Mouse (Mus musculus): Measurements from ENCODE around the gene Stpg2. TPM values are rescaled to one million over a fixed set of nuclear protein-coding genes. Genes with fewer than 3 reads are reported as not detected.
"Not testable (repeated sequence)": the region's sequence is repeated elsewhere in the genome, so short reads cannot be mapped to it uniquely, and the experiment has no call there.

Stpg2 gene
- polyA plus RNA-seq, 1 experiment from 2014 or later = not detected

- Histone ChIP-seq H3K9ac (no peak overlapping the region), H3K4me3 (replicated peaks; ENCODE audit: low read length) (no peak overlapping the region), H3K9me3 (ENCODE audit: control insufficient read depth, low read length) (no peaks in the 10 kb centered on the region), H3K27me3 (ENCODE audit: control insufficient read depth, insufficient read depth, low read length) (peaks cover 18% of the 10 kb centered on the region), H3K27ac (no peak overlapping the region), H3K36me3 (replicated peaks; ENCODE audit: control insufficient read depth, insufficient read depth) (no peaks in the 10 kb centered on the region), H3K4me1 (replicated peaks; ENCODE audit: control insufficient read depth, insufficient read depth, low read length) (no peaks in the 10 kb centered on the region), H3K4me2 (replicated peaks) (no peak overlapping the region)
- DNase-seq (ENCODE audit: low spot score) (no peak), ATAC-seq (ENCODE audit: low FRiP score) (no peak)
- 79% methylated on average over 3 of the region's 3 CpGs for WGBS
These were observed 5.2 kb upstream of the Stpg2 start for GRCm38 (mm10) chr3:139200324-139200723.

- Histone ChIP-seq H3K27ac (no peak overlapping the region), H3K4me1 (replicated peaks; ENCODE audit: control insufficient read depth, insufficient read depth, low read length) (no peaks in the 10 kb centered on the region), H3K9ac (no peak overlapping the region), H3K36me3 (replicated peaks; ENCODE audit: control insufficient read depth, insufficient read depth) (no peaks in the 10 kb centered on the region), H3K4me3 (replicated peaks; ENCODE audit: low read length) (no peak overlapping the region), H3K27me3 (ENCODE audit: control insufficient read depth, insufficient read depth, low read length) (no peaks in the 10 kb centered on the region), H3K9me3 (ENCODE audit: control insufficient read depth, low read length) (no peaks in the 10 kb centered on the region), H3K4me2 (replicated peaks) (no peak overlapping the region)
- WGBS = 63% methylated on average over 9 of the region's 9 CpGs
- DNase-seq (ENCODE audit: low spot score) (no peak), ATAC-seq (ENCODE audit: low FRiP score) (no peak)
These were observed 11.5 kb downstream of the Stpg2 start for GRCm38 (mm10) chr3:139216945-139217344.

- ATAC-seq (ENCODE audit: low FRiP score) (peak; percentile 51; the same call in 1 of the 2 replicates), DNase-seq (ENCODE audit: low spot score) (no peak)
- no peak overlapping the region for H3K4me2 ChIP-seq (replicated peaks)
- H3K9ac ChIP-seq = no peak overlapping the region
- no peaks in the 10 kb centered on the region for H3K36me3 ChIP-seq (replicated peaks; ENCODE audit: control insufficient read depth, insufficient read depth)
- no peaks in the 10 kb centered on the region for H3K4me1 ChIP-seq (replicated peaks; ENCODE audit: control insufficient read depth, insufficient read depth, low read length)
- H3K4me3 ChIP-seq (replicated peaks; ENCODE audit: low read length) = no peak overlapping the region
- no peaks in the 10 kb centered on the region for H3K9me3 ChIP-seq (ENCODE audit: control insufficient read depth, low read length)
- H3K27ac ChIP-seq = no peak overlapping the region
- WGBS = 46% methylated on average over 3 of the region's 3 CpGs
- no peaks in the 10 kb centered on the region for H3K27me3 ChIP-seq (ENCODE audit: control insufficient read depth, insufficient read depth, low read length)
These were observed 19.6 kb downstream of the Stpg2 start for GRCm38 (mm10) chr3:139225123-139225522.

GRCm38 (mm10) chr3:139226811-139227210 is 21.3 kb downstream of the Stpg2 start:
- DNase-seq (ENCODE audit: low spot score) (no peak), ATAC-seq (ENCODE audit: low FRiP score) (no peak)
- H3K27ac ChIP-seq = no peak overlapping the region
- H3K27me3 ChIP-seq (ENCODE audit: control insufficient read depth, insufficient read depth, low read length) = no peaks in the 10 kb centered on the region
- H3K9ac ChIP-seq = no peak overlapping the region
- H3K36me3 ChIP-seq (replicated peaks; ENCODE audit: control insufficient read depth, insufficient read depth) = no peaks in the 10 kb centered on the region
- H3K9me3 ChIP-seq (ENCODE audit: control insufficient read depth, low read length) = no peaks in the 10 kb centered on the region
- no peak overlapping the region for H3K4me2 ChIP-seq (replicated peaks)
- no peak overlapping the region for H3K4me3 ChIP-seq (replicated peaks; ENCODE audit: low read length)
- WGBS = 66% methylated on average over 4 of the region's 4 CpGs
- no peaks in the 10 kb centered on the region for H3K4me1 ChIP-seq (replicated peaks; ENCODE audit: control insufficient read depth, insufficient read depth, low read length)

GRCm38 (mm10) chr3:139245219-139245618 is 39.7 kb downstream of the Stpg2 start:
- no peaks in the 10 kb centered on the region for H3K4me1 ChIP-seq (replicated peaks; ENCODE audit: control insufficient read depth, insufficient read depth, low read length)
- H3K27ac ChIP-seq = no peak overlapping the region
- WGBS = 87% methylated on average over 2 of the region's 2 CpGs
- DNase-seq (ENCODE audit: low spot score) (no peak), ATAC-seq (ENCODE audit: low FRiP score) (no peak)
- H3K9me3 ChIP-seq (ENCODE audit: control insufficient read depth, low read length) = no peaks in the 10 kb centered on the region
- no peaks in the 10 kb centered on the region for H3K27me3 ChIP-seq (ENCODE audit: control insufficient read depth, insufficient read depth, low read length)
- H3K4me3 ChIP-seq (replicated peaks; ENCODE audit: low read length) = no peak overlapping the region
- no peak overlapping the region for H3K4me2 ChIP-seq (replicated peaks)
- no peak overlapping the region for H3K9ac ChIP-seq
- H3K36me3 ChIP-seq (replicated peaks; ENCODE audit: control insufficient read depth, insufficient read depth) = no peaks in the 10 kb centered on the region

- Histone ChIP-seq H3K4me2 (replicated peaks) (no peak overlapping the region), H3K4me1 (replicated peaks; ENCODE audit: control insufficient read depth, insufficient read depth, low read length) (no peaks in the 10 kb centered on the region), H3K36me3 (replicated peaks; ENCODE audit: control insufficient read depth, insufficient read depth) (no peaks in the 10 kb centered on the region), H3K27ac (no peak overlapping the region), H3K4me3 (replicated peaks; ENCODE audit: low read length) (no peak overlapping the region), H3K9me3 (ENCODE audit: control insufficient read depth, low read length) (no peaks in the 10 kb centered on the region), H3K27me3 (ENCODE audit: control insufficient read depth, insufficient read depth, low read length) (no peaks in the 10 kb centered on the region), H3K9ac (no peak overlapping the region)
- 53% methylated on average over 4 of the region's 4 CpGs for WGBS
- ATAC-seq (ENCODE audit: low FRiP score) (no peak), DNase-seq (ENCODE audit: low spot score) (no peak)
These were observed 41.0 kb downstream of the Stpg2 start for GRCm38 (mm10) chr3:139246508-139246907.

- H3K27me3 ChIP-seq (ENCODE audit: control insufficient read depth, insufficient read depth, low read length); H3K4me1 ChIP-seq (replicated peaks; ENCODE audit: control insufficient read depth, insufficient read depth, low read length); H3K4me3 ChIP-seq (replicated peaks; ENCODE audit: low read length); H3K4me2 ChIP-seq (replicated peaks); ATAC-seq (ENCODE audit: low FRiP score); H3K27ac ChIP-seq; H3K9me3 ChIP-seq (ENCODE audit: control insufficient read depth, low read length); H3K9ac ChIP-seq; H3K36me3 ChIP-seq (replicated peaks; ENCODE audit: control insufficient read depth, insufficient read depth); DNase-seq (ENCODE audit: low spot score): not testable (repeated sequence)
- WGBS = 96% methylated on average over 4 of the region's 4 CpGs
These were observed 56.9 kb downstream of the Stpg2 start for GRCm38 (mm10) chr3:139262359-139262758.

GRCm38 (mm10) chr3:139297909-139298308 is 92.4 kb downstream of the Stpg2 start:
- no peak overlapping the region for H3K27ac ChIP-seq
- no peak overlapping the region for H3K4me2 ChIP-seq (replicated peaks)
- ATAC-seq (ENCODE audit: low FRiP score) (no peak), DNase-seq (ENCODE audit: low spot score) (peak; percentile 84)
- no peaks in the 10 kb centered on the region for H3K36me3 ChIP-seq (replicated peaks; ENCODE audit: control insufficient read depth, insufficient read depth)
- no peaks in the 10 kb centered on the region for H3K4me1 ChIP-seq (replicated peaks; ENCODE audit: control insufficient read depth, insufficient read depth, low read length)
- no peaks in the 10 kb centered on the region for H3K27me3 ChIP-seq (ENCODE audit: control insufficient read depth, insufficient read depth, low read length)
- no peaks in the 10 kb centered on the region for H3K9me3 ChIP-seq (ENCODE audit: control insufficient read depth, low read length)
- no peak overlapping the region for H3K9ac ChIP-seq
- no peak overlapping the region for H3K4me3 ChIP-seq (replicated peaks; ENCODE audit: low read length)

GRCm38 (mm10) chr3:139308078-139308809 is 102.8 kb downstream of the Stpg2 start:
- H3K27ac ChIP-seq = no peak overlapping the region
- no peaks in the 10 kb centered on the region for H3K4me1 ChIP-seq (replicated peaks; ENCODE audit: control insufficient read depth, insufficient read depth, low read length)
- H3K4me2 ChIP-seq (replicated peaks) = no peak overlapping the region
- H3K36me3 ChIP-seq (replicated peaks; ENCODE audit: control insufficient read depth, insufficient read depth) = no peaks in the 10 kb centered on the region
- no peak overlapping the region for H3K9ac ChIP-seq
- H3K27me3 ChIP-seq (ENCODE audit: control insufficient read depth, insufficient read depth, low read length) = no peaks in the 10 kb centered on the region
- 62% methylated on average over 7 of the region's 7 CpGs for WGBS
- no peak for DNase-seq (ENCODE audit: low spot score)
- H3K4me3 ChIP-seq (replicated peaks; ENCODE audit: low read length) = no peak overlapping the region
- no peaks in the 10 kb centered on the region for H3K9me3 ChIP-seq (ENCODE audit: control insufficient read depth, low read length)
- ATAC-seq (ENCODE audit: low FRiP score) = no peak

- H3K36me3 ChIP-seq (replicated peaks; ENCODE audit: control insufficient read depth, insufficient read depth) = no peaks in the 10 kb centered on the region
- 91% methylated on average over 2 of the region's 2 CpGs for WGBS
- no peak overlapping the region for H3K4me2 ChIP-seq (replicated peaks)
- no peaks in the 10 kb centered on the region for H3K9me3 ChIP-seq (ENCODE audit: control insufficient read depth, low read length)
- H3K4me1 ChIP-seq (replicated peaks; ENCODE audit: control insufficient read depth, insufficient read depth, low read length) = no peaks in the 10 kb centered on the region
- no peak overlapping the region for H3K27ac ChIP-seq
- no peaks in the 10 kb centered on the region for H3K27me3 ChIP-seq (ENCODE audit: control insufficient read depth, insufficient read depth, low read length)
- H3K9ac ChIP-seq = no peak overlapping the region
- H3K4me3 ChIP-seq (replicated peaks; ENCODE audit: low read length) = no peak overlapping the region
- no peak for DNase-seq (ENCODE audit: low spot score)
- ATAC-seq (ENCODE audit: low FRiP score) = no peak
These were observed 106.2 kb downstream of the Stpg2 start for GRCm38 (mm10) chr3:139311721-139312120.

All from hindbrain, embryonic 14.5 days (tissue).